Mouse (Mus musculus): ENCODE results near the gene Hyls1.
A peak's percentile ranks its signal among the peaks of the same experiment; 100 is the strongest.
"Not testable (repeated sequence)": the region's sequence is repeated elsewhere in the genome, so short reads cannot be mapped to it uniquely, and the experiment has no call there.

Hyls1 gene

DNA sequence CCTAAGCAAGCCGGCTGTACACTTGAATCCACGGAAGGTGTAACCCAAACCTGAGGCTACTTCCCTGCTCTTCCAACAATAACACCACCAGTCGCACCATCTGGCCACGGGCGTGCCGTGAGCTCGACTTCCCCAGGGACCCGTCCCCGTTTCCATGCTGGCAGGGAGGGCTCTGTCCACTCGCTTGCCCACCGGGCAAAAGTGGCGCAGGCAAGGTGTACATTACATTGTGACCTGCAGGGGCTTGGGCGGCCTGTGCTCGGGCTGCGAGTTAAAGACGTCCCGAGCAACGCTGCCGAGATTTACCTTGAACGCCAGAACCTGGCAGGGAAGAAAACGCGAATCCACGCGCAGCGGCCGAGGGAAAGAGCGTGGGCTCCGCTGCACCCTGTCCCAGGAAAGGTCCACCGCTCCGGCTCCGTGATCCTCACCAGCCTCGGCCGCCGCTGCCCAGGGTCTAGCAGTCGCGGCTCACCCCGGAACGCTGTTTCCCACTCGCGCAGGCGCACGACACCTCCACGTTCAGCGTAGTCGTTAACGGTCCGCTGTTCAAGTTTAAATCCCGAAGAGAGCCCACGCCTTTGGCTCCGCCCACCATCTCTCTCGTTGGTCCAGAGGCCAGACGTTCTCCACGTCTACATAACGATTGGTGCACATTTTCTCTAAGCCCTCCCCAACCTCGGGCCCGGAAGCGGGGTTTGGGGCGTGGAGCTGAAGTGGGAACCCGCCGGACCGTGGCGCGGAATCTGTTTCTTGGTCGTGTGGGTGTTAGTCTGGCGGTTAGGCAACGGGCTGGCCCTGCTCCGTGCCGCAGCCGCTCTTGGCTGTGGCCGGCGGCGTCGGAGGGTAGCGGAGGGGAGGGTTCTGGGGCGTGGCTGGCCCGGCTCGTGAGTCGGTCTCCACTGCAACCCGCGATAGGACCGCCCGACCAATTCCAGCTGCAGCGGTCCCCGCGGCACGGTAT is at the start of gene Hyls1, which contains the start of gene Pate2:
Hyls1 (minus strand) TSS at position 828 of the 964 bp plus-strand sequence.
Pate2 (plus strand) TSS at position 714 of the 964 bp plus-strand sequence.
- DNase-seq: peak; percentile 92

DNA sequence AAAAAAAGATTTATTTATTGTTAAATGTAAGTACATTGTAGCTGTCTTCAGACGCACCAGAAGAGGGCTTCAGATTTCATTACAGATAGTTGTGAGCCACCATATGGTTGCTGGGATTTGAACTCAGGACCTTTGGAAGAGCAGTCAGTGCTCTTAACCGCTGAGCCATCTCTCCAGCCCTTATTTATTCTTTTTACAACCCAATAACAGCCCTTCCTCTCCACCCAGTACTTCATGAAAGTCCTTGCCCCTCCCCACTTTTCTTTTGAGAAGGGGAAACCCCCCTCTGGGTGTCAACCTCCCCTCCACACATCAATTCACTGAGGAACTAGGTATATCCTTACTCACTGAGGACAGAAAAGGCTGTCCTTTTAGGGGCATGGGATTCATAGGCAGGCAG is 46.6 kb upstream of the Hyls1 start:
- DNase-seq: not testable (repeated sequence)

DNA sequence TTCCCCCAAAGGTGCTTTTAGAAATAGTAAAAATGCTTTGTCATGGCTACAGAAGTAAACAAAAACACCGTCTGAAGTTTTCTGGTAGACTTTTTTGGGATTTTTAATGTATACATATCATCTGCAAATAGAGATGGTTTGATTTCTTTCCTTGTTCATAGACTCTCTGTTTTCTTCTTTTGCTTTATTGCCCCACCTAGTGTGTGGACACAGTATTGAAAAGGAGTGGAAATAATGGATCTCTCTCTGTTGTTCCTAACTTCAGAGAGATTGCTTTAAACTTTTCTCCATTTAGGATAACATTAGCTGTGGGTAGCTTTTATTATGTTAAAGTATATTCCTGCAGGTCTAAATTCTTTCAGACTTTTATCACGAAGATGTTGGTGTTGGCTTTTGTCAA is 43.8 kb upstream of the Hyls1 start:
- no peak for DNase-seq

DNA sequence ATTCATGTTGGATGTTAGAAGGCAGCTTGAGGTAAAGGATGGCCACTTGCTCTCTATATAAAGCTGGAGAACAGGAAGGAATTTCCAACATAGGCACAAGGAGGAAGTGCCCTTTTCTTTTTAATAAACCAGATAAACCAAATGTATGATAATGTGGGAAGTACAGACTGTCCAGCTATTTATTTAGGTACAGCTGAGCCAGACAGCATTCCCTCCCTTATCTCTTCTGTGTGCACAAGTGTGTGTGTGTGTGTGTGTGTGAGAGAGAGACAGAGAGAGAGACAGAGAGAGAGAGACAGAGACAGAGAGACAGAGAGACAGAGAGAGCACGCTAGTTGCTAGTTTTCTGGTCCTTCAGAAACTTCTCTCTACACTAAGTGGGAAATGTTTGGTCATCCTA is 41.6 kb upstream of the Hyls1 start, which contains the start of gene Pate4:
Pate4 (minus strand) TSS at position 101 of the 400 bp plus-strand sequence.
- DNase-seq: no peak

DNA sequence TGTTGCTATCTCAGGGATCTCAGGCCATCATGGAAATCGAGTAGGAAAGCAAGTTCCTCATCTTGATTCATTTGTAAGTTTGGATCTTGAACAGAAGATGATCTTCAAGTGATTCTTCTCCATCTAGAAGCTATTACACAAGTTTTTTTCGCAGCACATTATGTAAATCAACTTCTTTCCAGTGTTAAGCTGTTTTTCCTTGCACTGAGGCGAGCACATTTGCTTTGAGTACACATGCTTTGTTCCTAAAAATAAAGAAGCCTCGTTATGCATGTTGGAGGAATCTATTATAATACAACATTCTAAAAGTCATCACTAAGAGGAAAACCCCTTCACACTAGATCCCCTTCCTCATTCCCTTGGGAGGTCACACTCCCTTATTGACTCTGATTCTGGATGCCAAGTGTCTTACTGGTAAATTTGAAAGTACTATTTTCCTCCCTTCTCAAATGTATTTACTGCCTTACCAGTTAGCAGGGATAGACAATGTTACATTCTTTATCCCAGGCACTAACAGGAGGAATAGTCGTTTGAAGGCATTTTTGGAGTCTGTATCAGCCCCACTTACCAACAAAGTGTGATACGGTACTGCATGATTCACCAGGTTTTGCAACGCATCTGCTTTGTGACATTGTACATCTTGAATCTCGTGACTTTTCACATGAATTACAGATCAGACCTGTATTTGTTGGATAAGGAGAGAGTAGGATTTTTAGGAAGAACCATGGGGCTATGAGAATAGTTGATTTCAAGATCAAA is 37.6 kb upstream of the Hyls1 start:
- no peak for DNase-seq

DNA sequence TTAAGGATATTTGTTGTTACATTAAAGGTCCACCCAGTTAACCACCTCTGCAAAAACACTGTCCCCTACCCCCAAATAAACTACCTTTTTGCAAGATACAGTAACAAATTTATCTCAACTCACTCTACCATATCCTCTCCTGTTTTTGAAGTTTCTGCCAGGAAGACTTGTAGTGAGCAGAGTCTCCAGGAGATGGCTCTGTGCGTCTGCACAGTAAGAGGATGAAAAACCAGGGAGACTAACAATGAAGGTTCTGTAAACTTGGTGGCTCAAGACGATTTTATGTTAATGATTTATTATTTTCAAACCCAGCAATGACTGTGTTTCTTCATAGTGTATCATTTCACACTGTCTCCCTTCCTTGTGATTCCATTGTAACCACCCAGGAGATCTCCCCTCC is 22.7 kb upstream of the Hyls1 start:
- DNase-seq: peak; percentile 16

DNA sequence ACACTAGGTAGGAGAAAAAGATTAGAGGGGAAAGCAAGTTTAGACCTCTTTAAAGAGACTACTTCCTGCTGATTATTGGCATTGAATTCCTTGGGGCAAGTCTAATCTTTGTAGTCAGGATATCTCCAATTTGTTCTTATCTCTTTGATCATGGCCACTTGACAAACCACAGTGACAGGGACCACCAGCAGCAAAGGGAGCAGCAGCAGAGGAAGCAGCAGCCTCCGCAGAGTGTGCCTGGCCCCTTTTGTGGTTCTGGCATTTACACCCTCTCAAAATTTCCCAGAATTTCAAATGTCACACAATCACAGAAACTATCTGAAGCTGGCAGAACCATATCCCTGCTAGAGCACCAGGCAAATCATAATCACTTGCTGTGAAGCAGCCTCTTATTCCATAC is 17.5 kb upstream of the Hyls1 start:
- no peak for DNase-seq

DNA sequence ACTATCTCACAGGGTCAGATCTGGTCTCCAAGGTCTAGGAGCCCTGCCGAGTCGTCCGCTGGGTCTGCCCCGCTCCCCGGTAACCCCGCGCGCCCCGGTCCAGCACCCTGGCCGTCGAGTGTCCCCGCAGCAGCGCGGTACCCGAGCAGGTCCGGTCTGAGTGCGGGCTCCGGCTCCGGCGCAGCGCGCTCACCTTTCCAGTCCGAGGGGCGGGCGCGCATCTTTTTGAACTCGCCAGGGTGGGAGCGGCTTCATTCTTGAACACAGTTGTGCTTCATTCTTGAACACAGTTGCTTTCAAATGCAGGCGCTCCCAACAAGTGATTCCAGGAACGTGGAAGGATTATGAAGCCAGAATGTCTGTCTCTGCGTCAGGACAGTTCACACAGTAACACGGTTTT is 4.2 kb upstream of the Hyls1 start:
- no peak for DNase-seq

DNA sequence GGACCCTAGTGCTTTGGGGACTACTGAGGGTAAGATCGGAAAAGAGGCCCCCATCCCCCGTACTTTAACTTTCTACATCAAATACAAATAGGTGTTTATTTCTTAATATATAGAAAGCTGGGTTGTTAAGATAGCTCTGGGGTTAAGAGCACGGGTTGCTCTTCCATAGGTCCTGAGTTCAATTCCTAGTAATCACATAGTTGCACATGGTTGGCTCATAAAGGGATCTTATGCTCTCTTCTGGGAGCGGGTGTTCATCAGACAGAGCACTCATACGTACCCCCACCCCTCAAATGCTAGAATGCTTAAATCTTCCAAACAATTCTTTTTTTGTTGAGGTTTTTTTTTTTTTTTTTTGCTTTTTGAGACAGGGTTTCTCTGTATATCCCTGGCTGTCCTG is 465 bp upstream of the Hyls1 start:
- DNase-seq: no peak

DNA sequence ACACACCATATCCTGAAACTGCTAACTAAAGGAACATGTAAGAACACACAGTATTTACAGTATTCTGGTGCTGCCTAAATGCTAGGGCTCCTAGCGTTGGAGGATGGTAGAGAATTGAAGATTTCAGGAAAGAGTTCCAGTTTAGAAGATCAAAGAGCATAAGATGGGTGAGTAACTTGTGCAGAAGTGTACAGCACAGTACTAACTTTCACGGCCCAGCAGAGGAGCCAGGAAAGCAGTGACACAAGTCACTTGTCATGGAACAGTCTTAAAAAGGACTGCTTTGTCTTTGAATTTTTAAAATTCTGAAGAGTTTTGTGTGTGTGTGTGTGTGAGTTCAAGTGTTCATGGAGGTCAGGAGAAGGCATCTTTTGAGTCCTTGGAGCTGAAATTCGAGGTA is 2.2 kb downstream of the Hyls1 start:
- no peak for DNase-seq

DNA sequence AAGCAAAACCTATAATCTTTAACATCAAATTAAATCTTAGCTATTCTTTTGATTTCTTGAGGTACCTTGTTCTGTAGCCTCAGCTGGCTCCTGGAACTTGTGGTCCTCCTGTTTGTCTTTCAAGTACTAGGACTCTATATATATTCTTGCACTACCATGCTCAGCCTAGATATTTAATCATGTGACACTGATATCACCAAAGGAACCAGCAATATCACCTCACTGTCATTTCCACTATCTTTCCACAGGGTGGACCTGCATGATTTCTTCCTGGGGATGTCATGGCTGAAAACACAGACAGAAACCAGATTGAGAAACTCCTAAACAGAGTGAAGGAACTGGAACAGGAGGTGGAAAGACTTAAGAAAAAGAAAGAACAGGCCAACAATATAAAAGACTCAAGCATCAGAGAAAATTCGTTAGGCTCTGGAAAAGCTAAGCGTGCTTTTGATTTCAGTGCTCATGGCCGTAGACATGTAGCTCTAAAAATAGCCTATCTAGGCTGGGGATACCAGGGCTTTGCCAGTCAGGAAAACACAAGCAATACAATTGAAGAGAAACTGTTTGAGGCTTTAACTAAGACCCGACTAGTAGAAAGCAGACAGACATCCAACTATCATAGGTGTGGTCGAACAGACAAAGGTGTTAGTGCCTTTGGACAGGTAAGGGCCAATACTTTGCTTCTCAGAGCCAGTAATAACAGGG is 5.5 kb downstream of the Hyls1 start:
- no peak for DNase-seq

DNA sequence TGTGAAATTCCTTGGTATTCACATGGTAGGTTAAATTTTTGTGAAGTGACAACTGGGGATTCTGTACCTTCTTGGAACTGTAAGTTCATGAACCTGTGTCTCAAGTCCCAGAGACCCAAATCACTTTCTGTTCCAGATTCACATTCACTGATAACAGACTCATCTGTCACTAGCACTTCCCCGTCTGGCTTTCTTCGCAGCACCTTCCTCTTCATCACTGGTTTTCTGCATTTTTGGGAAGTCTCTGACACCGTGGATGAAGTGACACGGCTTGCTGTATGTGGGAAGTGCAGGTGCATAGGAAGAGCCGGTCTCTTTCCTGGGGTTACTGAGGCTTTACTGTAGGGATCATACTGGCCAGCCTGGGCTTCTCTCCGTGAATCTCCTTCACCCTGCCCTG is 8.6 kb downstream of the Hyls1 start:
- DNase-seq: no peak

DNA sequence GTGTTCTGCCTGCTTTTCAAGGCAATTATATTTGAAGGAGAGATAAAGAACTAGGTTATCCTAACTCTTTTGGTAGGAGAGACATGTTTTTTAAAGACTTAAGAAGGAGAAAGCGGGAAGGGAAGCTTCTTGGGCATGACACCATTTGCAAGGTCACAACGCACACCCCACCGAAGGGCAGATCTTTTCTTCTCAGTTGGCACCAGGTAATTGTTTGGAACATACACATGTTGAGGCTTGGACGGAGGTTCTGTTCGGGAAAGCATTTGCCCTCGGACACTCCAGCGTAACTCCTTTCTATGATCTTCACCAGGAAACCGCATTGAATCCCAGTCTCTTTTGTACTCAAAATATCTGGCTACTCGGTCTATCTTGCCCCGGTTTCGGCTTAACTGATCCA is 9.1 kb downstream of the Hyls1 start:
- DNase-seq: no peak

DNA sequence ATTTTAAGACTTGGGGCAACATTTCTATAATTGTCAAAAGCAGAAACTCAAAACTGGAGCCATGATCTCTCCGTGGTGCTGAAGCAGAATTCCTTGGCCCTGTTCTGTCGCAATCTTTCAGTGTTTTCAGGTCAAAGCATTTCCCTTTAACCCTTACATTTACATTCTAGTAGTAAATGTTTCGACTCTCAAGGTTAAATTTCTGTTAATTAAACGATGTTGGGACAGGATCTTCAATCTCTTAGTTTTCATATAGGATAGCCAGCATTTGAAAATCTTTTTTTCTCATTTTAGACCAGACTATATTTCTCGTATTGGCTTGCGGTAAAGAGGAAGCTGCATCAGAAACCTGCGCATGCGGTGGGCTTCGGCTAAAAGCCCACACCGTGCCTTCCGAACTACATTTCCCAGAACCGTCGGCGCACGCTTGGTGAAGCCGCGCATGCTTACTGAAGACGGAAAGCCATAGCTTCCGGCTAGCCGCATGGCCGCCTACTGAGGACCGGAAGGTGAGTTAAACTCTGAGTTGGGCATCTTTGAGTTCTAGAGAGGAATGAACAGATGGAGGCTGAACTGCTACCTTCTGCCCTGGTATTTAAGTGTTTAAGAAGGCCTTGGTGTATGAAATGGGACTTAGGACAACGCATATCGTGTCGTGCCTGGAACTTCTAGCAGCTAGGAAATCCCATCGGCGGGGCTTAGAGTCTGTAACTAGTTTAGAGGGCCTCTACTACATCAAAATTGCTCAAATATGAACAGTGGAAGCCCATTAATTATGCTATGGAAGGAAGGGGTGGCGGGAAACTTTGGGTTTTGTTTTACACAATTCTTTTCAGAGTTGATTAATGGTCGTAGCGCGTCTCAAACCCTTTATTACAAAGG is 10.9 kb downstream of the Hyls1 start:
- DNase-seq: peak; percentile 79

DNA sequence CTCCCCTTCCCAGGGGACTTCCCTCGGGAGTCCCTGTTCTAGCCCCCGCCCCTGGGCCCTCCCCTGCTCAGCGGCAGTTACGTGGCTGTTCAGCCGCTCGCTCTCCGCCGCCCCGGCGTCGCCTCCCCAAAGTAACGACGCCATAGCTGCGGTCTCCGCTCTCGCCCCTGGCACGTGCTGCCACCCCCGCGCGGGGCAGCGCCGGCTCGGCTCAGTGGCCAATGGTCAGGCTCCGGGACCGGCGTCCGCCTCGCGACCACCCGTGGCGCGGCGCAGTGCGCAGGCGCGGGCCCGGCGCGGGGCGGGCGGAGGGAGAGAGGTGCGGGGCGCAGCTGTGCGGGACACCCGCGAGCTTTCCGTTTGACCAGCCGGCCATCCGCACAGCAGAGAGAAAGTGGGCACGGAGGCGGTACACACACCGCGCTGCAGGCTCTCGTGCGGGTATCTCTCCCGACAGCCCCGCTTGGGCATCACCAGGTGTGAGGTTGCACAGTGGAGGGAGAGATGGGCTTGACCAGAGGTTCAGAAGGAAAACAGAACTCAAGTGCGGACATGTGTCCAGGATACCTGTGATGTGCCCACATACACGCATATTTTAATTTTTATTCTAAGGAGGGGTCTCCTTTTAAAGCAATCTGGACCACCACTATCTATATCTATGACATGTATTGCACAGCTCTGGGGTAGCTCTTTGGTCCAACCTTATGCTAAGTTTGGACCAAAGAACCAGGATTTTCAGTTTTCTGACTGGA is 11.8 kb downstream of the Hyls1 start, which contains the start of the genes Ddx25 and Pus3:
Ddx25 (minus strand) TSS at position 272 of the 752 bp plus-strand sequence.
Pus3 (plus strand) TSS at position 339 of the 752 bp plus-strand sequence.
- DNase-seq: no peak

DNA sequence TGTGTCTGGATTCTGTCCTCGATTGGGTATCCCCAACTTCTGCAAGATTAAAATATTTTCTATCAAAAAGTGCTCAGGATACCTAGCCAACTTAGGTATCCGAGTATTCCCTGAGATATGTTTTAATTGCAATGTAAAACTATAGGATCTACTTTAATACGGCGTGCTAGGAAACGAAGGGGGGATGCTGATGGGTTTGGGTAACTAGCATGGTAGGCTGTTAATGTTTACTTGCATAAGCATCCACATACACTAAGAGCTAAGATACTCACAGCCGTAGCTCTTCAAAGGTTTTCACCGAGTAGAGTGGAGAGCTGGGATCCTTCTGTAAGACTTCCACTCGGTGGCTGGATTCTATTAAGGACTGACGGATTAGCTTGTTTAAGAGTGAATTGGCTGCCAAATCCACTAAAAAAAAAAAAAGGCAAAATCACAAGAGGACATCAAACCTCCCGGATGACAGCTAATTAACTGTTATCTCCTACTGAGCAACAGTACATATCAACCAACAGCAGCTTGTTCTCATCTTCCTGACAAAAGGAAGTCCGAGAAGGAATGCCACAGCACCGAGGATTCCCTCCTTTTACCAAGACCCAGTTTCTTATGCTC is 13.6 kb downstream of the Hyls1 start:
- DNase-seq: no peak

DNA sequence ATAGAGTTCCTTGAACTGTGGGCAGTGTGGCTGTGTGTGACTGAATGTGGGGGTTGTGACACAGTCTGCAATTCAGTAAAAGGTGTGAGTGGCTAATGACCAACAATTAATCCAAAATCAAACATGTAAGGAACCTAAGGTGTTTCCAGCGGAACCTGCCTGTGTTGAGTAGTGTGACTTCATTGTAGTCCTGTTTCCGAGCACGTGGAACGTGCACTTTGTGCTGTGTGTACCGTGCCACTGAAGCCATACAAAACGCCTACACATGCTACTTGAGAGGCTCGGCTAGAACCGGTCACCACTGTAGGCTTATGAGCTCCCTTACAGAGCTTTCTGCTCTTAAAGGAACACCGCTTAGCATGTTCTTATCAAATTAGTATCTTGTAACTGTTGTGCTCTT is 21.7 kb downstream of the Hyls1 start:
- DNase-seq: no peak

DNA sequence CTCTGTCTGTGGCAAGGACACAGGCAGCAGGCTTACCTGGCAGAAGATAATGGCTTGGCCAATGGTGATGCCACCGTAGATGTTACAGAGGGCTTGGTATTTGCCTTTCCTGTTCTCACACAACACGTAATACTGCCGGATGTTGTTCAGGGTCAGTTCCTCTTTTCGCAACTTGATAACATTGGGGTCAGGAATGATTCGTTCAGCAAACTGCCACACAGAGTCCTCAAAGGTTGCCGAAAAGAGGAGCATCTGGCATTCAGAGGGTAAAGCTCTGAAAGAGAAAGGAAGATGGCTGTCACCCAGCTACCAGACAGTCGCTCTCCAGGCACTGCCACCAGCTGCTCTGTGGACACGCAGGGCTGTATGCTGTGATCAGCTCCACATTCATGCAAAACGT is 23.5 kb downstream of the Hyls1 start:
- DNase-seq: no peak

DNA sequence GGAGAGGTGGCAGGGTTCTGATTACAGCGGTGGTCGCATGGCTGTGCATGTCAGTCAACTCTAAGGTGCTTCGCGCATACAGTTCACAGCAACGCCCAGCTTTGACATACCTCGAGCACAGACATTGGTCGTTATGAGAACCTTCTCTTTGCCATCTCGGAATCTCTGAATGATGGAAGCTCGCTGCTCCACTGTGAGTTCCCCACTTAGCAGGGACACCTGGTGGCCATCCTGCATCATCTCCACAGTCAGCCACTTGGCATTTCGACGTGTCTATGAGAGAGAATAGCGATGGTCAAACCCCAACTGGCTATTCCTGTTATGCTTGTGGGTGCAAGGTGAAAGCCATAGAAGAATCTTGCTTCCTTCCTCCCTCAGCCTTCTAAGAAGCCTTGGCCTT is 24.5 kb downstream of the Hyls1 start:
- no peak for DNase-seq

DNA sequence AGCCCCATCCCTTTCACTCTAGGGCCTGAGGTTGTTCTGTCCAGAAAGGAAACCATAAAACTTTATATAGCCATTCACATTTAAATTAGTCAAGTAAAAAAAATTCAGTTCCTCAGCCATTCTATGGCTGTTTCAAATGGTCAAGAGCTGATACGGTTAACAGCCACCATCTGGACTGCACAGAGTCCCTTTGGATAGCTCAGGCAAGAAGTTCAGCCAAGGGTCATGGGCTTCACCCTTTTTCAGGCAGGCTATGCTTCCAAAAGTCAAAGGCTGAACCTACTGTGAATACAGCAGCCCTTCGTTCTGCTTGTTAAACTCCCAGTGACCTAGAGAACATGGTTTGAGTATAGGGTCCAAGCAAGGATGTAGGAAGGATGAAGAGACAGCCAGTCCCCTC is 25.5 kb downstream of the Hyls1 start:
- DNase-seq: no peak

Data from kidney, adult 18-20 months (tissue).